Mouse (Mus musculus) Patski (cell line): Measurements from ENCODE around the gene Spg21. TPM values are rescaled to one million over a fixed set of nuclear protein-coding genes. Genes with fewer than 3 reads are reported as not detected.

Experiments used
- ATAC-seq: fragments of 100-300 bp; one replicate; pipeline ENCODE4 v1.8.0; 2021
- CTCF ChIA-PET: fragments of 350-600 bp; sonication (Branson Sonifier 250); formaldehyde crosslinking; loops from one replicate; lab custom pipeline; 2022; ENCODE audit warnings: inconsistent platforms; lab: Charles Lee
- POLR2A ChIA-PET: fragments of 350-600 bp; sonication (Branson Sonifier 250); formaldehyde crosslinking; loops from one replicate; lab custom pipeline; 2022; ENCODE audit warnings: antibody characterized with exemption, inconsistent platforms; lab: Charles Lee
- DNase-seq: peaks from one replicate; pipeline ENCODE4 v3.0.0-alpha.2; 2011; ENCODE audit warnings: low read depth, low spot score
- H3K27me3 ChIP-seq: fragments of 371-371 bp; one replicate; pipeline ENCODE4 v1.5.1; 2021
- CTCF ChIP-seq: fragments of 100-300 bp; IDR thresholded peaks from one replicate; pipeline ENCODE4 v1.5.1; 2021
- in situ Hi-C: fragments of 300-500 bp; cut with MboI; formaldehyde crosslinking; loops from 3 replicates; pipeline ENCODE4 v1.11.1; 2018; ENCODE audit warnings: low pct_unique_long_range_greater_than_20kb, mixed read lengths
- polyA plus RNA-seq: library from polyadenylated mRNA; unstranded; gene quantifications from one replicate; pipeline ENCODE4 v1.2.3, GENCODE M21; 2021

The Spg21 gene
- polyA plus RNA-seq, 1 experiment from 2014 or later: 112 TPM

DNA sequence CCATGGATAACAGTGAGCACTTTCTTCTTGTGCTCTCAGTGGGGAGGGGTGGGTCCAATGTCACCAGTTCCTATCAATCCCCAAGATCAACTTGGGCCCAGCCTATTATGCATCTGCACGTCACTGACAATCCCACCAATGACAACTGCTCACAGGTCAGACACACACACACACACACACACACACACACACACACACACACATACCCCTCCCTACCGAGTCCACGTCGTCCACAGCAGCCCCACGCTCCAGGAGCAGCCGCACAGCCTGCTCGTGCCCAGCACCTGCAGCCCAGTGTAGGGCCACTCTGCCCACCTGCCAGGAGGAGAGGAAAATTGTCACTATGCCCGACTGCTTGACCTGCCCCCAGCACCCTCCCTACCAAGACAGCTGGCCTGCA lies 53.7 kb downstream of the Spg21 start:
- TF ChIP-seq CTCF: no peak
- ATAC-seq (no peak), DNase-seq (no peak)
- CTCF ChIA-PET: no interaction called here
- POLR2A ChIA-PET: no interaction called here
- in situ Hi-C loops: loop anchor here (10.0 kb wide), 1 partner anchor 150 kb away; the partner anchor contains the start of gene Oaz2
- H3K27me3 ChIP-seq: no peaks in the 10 kb centered on the region

DNA sequence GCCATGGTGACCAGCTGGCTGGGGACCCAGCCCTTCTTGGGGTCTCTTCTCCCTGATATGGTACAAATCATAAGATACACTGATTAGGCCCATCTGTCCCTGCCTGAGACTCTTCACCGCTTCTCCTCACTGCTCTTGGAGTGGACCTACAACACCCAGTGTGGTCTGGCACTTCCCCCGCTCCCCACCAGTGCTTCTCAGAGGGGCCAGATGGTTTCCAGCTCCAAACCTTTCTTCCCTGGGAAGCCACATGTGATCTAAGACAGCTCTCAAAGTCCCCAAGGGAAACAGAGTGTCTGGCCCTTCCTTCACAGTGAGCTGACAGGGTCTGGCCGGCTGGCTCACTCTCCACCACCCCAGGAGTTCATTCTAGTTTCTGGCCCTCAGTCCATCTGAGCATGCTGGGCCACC lies 54.1 kb downstream of the Spg21 start:
- TF ChIP-seq CTCF: no peak
- DNase-seq (no peak), ATAC-seq (no peak)
- CTCF ChIA-PET: no interaction called here
- in situ Hi-C loops: loop anchor here (10.0 kb wide), 1 partner anchor 150 kb away; the partner anchor contains the start of gene Oaz2
- POLR2A ChIA-PET: no interaction called here
- H3K27me3 ChIP-seq: no peaks in the 10 kb centered on the region

DNA sequence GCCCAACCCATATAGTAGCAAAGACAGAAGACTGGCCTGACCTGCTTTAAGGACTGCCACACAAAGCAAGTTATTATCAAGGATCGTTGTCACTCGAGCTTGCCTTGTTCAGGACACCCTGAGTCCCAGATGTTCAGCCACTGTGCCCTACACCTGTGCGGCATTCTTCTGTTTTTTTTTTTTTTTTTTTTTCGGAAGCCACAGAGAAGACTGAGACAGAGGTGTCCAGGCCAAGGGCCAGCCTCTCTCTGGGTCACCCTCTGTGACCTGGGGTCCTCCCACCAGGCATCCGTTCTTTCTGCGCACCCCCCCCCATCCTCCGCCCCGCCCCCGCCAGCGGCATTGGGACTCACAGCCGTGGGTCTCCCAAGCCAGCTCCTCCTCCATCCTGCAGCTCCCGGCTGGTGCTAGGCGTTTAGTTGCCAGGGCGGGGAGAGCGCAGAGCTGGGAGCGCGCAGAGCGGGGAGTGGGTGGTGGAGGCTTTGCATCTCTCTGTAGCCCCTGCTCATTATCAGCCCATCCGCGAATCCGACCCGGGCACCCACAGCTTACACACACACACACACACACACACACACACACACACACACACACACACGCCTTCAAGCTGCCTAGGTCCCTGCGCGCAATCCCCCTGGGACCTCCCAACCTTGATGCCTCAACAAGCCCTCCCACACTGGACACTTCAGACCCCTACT lies 59.2 kb downstream of the Spg21 start, which contains the start of gene Ankdd1a:
Gene Ankdd1a (minus strand): TSS at position 387 of the 698 bp plus-strand sequence.
- CTCF ChIA-PET: interaction anchor here (1.2 to 2.1 kb wide), 3 partner anchors 61 to 82 kb away, joined by 3 to 9 read pairs (median 3); partner anchors contain the start of gene Plekho2
- no peak for DNase-seq
- in situ Hi-C loops: loop anchor here (5.0 to 10.0 kb wide), 2 partner anchors 62 to 145 kb away; partner anchors contain the start of genes Oaz2 and Plekho2
- ATAC-seq: no peak
- H3K27me3 ChIP-seq: no peaks in the 10 kb centered on the region
- POLR2A ChIA-PET: interaction anchor here (0.9 kb wide), 1 partner anchor 25 kb away, joined by 3 read pairs; no protein-coding TSS in a partner anchor
- no peak for TF ChIP-seq CTCF

GRCm38 (mm10) chr9:65520505-65520876 lies 59.7 kb downstream of the Spg21 start:
- CTCF ChIA-PET: interaction anchor here (1.0 to 2.1 kb wide), 3 partner anchors 60 to 89 kb away, joined by 3 to 9 read pairs (median 4); partner anchors contain the start of gene Plekho2
- no peak for TF ChIP-seq CTCF
- in situ Hi-C loops: loop anchor here (5.0 kb wide), 1 partner anchor 62 kb away; the partner anchor contains the start of gene Plekho2
- H3K27me3 ChIP-seq: no peaks in the 10 kb centered on the region
- DNase-seq (no peak), ATAC-seq (no peak)
- POLR2A ChIA-PET: interaction anchor here (0.9 kb wide), 1 partner anchor 25 kb away, joined by 3 read pairs; no protein-coding TSS in a partner anchor

GRCm38 (mm10) chr9:65523611-65524364 lies 63.0 kb downstream of the Spg21 start:
- in situ Hi-C loops: loop anchor here (5.0 kb wide), 1 partner anchor 59 kb away; the partner anchor contains the start of gene Plekho2
- CTCF ChIA-PET: interaction anchor here (0.6 to 3.0 kb wide), 12 partner anchors 13 to 134 kb away, joined by 3 to 18 read pairs (median 3); no protein-coding TSS in a partner anchor
- H3K27me3 ChIP-seq: no peaks in the 10 kb centered on the region
- TF ChIP-seq CTCF: peak; percentile 98
- POLR2A ChIA-PET: interaction anchor here (0.9 kb wide), 1 partner anchor 57 kb away, joined by 3 read pairs; no protein-coding TSS in a partner anchor
- ATAC-seq (no peak), DNase-seq (peak; percentile 31)

DNA sequence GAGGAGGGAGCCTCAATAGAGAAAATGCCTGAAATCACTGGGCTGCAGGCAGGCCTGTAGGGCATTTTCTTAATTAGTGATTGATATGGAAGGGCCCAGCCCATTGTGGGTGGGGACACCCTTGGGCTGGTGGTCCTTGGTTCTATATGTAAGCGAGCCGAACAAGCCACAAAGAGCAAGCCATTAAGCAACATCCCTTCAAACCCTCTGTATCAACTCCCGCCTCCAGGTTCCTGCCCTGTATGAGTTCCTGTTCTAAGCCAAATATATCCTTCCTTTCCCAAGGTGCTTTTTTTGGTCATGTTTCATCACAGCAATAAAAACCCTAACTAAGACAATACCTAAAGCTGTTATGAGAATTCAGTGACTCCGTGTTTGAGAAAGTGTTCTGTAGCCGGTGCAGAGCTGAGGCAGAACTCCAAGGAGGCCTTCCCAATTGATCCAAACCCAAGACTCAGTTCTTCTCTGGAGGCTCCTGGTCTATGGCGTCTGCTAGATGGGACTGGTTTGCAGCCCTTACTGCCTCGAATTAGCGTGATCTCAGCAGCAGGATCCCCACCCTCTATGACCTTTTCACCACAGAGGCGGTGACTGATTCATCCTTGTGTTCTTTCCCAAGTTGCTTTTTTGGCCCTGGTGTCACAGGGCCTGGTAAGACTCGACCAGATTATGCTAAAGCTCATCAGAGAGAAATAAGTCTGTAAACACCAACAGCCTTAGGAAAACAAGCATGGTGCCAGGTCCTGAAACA lies 64.9 kb downstream of the Spg21 start:
- DNase-seq (no peak), ATAC-seq (no peak)
- ChIA-PET CTCF (interaction anchor here (1.0 to 3.0 kb wide), 3 partner anchors 9 to 56 kb away, joined by 3 to 18 read pairs (median 4); no protein-coding TSS in a partner anchor), POLR2A (no interaction called here)
- no peak for TF ChIP-seq CTCF
- in situ Hi-C loops: no loop called here
- no peaks in the 10 kb centered on the region for H3K27me3 ChIP-seq

GRCm38 (mm10) chr9:65528417-65529038 lies 67.8 kb downstream of the Spg21 start:
- H3K27me3 ChIP-seq: no peaks in the 10 kb centered on the region
- in situ Hi-C loops: no loop called here
- no peak for ATAC-seq
- TF ChIP-seq CTCF: no peak
- ChIA-PET POLR2A (no interaction called here), CTCF (interaction anchor here (1.4 kb wide), 1 partner anchor 8 kb away, joined by 3 read pairs; no protein-coding TSS in a partner anchor)
- no peak for DNase-seq

DNA sequence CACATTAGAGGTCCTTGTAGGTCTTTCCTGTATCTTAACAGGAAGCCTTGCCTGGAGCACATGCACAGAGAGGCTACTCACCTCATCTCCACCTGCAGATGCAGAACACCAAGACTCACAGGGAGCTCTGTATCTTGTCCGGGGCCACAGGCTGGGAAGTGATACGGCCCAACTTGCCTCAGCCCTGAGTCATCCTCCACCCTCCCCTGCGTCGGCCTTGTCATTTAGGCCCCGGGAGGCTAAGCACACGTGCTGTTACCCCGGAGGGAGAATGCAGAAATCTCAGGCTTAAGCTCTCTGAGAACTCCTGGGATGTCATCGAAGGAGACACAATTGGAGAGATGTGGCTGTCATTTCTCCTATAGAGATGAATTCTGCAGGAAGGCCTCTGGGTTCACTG lies 68.9 kb downstream of the Spg21 start:
- no peak for ATAC-seq
- no peak for DNase-seq
- no peaks in the 10 kb centered on the region for H3K27me3 ChIP-seq
- no peak for TF ChIP-seq CTCF
- in situ Hi-C loops: no loop called here
- CTCF ChIA-PET: interaction anchor here (1.1 to 1.8 kb wide), 3 partner anchors 8 to 51 kb away, joined by 3 to 5 read pairs (median 3); partner anchors contain the start of gene Plekho2
- POLR2A ChIA-PET: interaction anchor here (0.7 kb wide), 1 partner anchor 74 kb away, joined by 3 read pairs; no protein-coding TSS in a partner anchor

GRCm38 (mm10) chr9:65531283-65531682 lies 70.5 kb downstream of the Spg21 start:
- no peak for TF ChIP-seq CTCF
- ATAC-seq (no peak), DNase-seq (no peak)
- in situ Hi-C loops: no loop called here
- ChIA-PET CTCF (interaction anchor here (1.8 kb wide), 1 partner anchor 49 kb away, joined by 5 read pairs; the partner anchor contains the start of gene Plekho2), POLR2A (interaction anchor here (0.6 kb wide), 1 partner anchor 44 kb away, joined by 3 read pairs; no protein-coding TSS in a partner anchor)
- H3K27me3 ChIP-seq: no peaks in the 10 kb centered on the region
